Mouse (Mus musculus) cerebellum, postnatal 4 days (tissue): Measurements from ENCODE around the gene Kdm3a.
A peak's percentile ranks its signal among the peaks of the same experiment; 100 is the strongest.

Experiments used
- DNase-seq, 2 experiments: peaks; one replicate each; pipeline ENCODE4 v3.0.0; 2022; ENCODE audit warnings: low spot score in 2 of 2, mixed read lengths in 1 of 2

The Kdm3a gene

DNA sequence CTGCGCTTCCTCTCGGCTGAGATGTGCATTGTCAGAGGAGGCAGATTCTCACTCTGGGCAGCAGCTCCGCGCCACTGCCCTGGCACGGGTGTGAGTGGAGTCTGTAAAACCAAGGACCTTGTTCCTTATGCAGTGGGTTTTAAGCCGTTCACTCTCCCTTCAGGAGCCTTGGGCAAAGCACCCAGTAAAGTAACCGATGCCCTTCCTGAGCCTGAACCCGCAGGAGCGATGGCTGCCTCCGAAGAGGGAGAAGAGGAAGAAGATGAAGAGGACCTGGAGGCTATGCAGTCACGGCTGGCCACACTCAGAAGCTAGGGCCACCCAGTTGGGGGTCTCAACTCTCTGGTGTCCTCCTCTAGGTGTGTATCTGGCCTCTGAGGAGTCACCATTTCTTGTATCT is 53.3 kb downstream of the Kdm3a start:
- DNase-seq, result no peak

DNA sequence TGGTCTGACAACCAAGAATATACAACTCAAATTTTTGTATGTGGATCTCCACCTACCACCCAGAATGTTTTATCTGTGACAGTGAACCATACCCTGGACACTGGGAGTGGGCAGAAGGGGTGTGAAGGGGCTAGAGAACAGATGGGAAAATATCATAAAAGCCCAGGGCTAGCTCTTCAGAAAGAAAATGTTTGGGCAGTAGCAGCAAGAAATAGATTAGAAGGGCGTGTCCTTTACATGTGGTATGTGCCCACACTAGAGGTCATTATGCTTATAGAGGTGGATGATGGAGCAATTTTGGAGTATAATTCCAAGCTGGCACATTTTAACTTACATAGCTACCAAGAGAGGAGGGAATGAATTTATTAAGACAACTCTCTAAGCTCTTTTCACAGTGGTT is 57.4 kb downstream of the Kdm3a start:
- DNase-seq, result no peak

DNA sequence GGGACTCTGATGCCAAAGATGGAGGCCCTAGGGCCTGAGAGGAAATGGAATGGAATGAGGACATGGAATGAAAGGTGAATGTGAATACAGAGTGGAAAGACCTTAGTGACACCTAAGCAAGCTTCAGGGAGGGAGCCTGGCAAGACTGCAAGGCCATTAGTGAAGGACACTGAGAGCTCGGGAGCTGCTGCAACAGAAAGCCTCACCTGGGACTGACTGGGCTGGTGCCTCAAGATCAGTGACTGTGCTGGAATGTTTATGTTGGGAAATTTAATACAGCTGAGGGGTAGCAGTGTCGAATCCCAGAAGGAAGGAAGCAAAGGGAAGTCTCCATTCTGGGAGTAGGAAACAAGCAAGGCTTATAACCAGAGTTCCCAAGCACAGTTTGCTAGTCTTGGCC is 63.8 kb downstream of the Kdm3a start:
- DNase-seq, result no peak

DNA sequence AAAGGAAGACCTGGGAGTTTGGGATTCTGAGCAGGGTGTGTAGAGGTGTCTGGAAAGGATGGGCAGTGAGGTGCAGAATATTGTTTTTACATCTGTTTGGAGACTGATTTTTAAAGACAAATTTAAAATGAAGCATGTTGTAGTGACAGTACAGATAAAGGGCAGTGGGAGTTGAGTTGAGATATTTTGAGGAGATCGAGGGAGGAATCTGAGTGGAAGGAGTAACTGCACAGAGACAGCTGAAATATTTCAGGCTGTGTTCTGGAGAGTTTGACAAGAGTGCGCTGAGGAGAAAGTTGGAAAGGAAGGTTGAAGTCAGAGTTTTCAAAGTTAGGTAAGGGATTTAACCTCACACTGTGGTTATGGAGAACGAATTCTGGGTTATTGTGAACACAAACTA is 64.2 kb downstream of the Kdm3a start:
- DNase-seq, result no peak

DNA sequence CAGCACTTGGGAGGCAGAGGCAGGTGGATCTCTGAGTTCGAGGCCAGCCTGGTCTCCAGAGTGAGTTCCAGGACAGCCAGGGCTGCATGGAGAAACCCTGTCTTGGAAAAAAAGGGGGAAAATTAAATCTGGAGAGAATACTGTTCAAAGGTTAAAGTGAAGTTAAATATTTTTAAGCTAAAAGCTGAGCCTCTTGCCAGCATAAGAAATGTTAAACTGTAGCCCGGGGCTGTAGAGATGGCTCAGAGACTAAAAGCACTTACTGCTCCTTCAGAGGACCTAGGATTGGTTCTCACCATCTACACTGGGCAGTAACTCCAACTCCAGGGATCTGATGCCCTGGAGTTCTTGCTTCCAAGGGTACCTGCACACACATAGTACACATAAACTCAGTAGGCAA is 76.0 kb downstream of the Kdm3a start:
- no peak for DNase-seq

DNA sequence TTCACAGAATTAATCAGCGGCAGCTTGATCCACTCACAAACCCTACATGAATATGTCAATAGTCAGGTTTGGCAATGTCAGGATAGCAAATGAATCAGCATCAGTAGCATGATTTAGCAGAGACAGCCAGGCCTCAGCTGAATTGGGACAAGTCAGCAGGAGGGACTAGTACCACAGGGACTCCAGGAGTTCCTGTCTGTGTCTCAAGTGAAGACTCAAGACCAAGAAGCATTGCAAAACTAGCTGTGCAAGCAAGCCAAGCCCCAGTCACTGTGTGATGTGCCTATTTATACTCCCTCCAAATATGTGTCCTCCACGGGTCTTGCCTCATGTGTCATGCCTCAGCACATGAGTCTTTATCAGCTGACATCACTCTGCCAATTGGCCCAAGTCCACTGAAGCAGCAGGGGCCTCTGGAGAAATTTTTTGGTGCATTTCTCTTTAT is 77.3 kb downstream of the Kdm3a start:
- no peak for DNase-seq

DNA sequence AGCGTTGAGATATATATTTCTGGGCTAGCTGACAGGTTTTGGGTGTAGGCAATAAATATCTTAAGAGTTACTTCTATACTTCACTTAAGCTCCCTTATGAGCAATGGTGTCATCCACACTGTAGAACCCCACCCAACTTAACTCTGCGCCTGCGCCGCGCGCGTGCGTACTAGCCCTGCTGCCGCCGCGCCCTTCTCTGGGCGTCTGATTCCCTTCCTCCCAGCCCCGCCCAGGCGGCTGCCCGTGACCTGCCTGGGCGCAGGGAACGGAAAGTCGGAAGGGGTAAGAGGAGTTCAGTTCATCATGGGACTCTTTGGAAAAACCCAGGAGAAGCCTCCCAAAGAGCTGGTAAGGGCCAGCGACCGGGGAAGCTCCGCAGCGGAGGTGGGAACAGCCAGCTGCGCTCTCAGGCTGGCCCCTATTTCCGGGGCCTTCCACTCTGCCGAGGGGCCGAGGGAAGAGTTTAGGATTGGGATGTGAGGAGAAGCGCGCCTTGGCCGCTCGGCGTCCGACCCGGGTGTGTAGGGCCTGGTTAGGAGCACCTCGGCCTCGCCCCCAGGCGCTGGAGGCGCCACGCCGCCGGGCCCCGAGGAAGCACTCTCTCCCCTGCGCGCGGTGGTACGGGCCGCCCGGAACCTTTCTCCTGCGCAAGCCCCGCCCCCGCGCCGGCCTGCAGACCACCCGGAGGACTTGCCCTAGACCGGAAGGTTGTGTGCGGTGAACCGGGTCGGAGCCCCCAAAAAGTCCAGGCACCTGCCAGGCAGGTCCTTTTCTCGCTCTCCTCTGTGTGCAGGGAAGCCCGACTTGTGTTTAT is 88.9 kb downstream of the Kdm3a start, which contains the start of gene Chmp3:
Gene Chmp3 (plus strand): TSS at position 112 of the 814 bp plus-strand sequence.
- peak; percentile 91 to 94 for DNase-seq
